Mouse (Mus musculus): ENCODE results near the gene 4933411K16Rik. TPM values are rescaled to one million over a fixed set of nuclear protein-coding genes. Genes with fewer than 3 reads are reported as not detected.

The 4933411K16Rik gene
- total and polyA plus RNA-seq, 3 experiments, result 0.10 TPM; not detected in 2

- H3K4me1 ChIP-seq (ENCODE audit: control insufficient read depth in 1 of 2, insufficient read depth in 2 of 2, low read length in 2 of 2), result peaks cover 0 to 5% of the 10 kb centered on the region in 2 experiments; a peak in 1 of 4 replicates
- H3K4me3 ChIP-seq (ENCODE audit: control insufficient read depth in 1 of 2, insufficient read depth in 1 of 2, low read depth in 2 of 2, low read length in 2 of 2), result no peak overlapping the region
- no peaks in the 10 kb centered on the region for H3K9me3 ChIP-seq (replicated peaks; ENCODE audit: insufficient read depth, low read length)
- no peak for DNase-seq (ENCODE audit: low read depth, low spot score)
- TF ChIP-seq POLR2AphosphoS5 (IDR thresholded peaks at IDR 0.05; ENCODE audit: borderline replicate concordance, low read depth, low read length) (no peak), TAL1 (IDR thresholded peaks at IDR 0.05; ENCODE audit: low read length) (no peak), UBTF (IDR thresholded peaks at IDR 0.05; ENCODE audit: borderline replicate concordance, insufficient read depth, low read depth, low read length) (no peak), MEF2A (IDR thresholded peaks at IDR 0.05; ENCODE audit: extremely low read depth, insufficient replicate concordance, low read depth, low read length, poor library complexity, severe bottlenecking) (no peak), MAZ (IDR thresholded peaks at IDR 0.05; ENCODE audit: low read depth, low read length) (no peak), SIN3A (IDR thresholded peaks at IDR 0.05; ENCODE audit: low read length) (no peak), ZNF384 (IDR thresholded peaks at IDR 0.05; ENCODE audit: low read depth, low read length) (no peak), GATA1 (IDR thresholded peaks at IDR 0.05; ENCODE audit: low read depth, low read length) (no peak), RAD21 (IDR thresholded peaks at IDR 0.05; ENCODE audit: low read depth, low read length) (no peak), CTCF (IDR thresholded peaks at IDR 0.05 in 2 of 3, conservative IDR thresholded peaks at IDR 0.05 in 1 of 3; ENCODE audit: control insufficient read depth in 1 of 3, insufficient read depth in 1 of 3, low read depth in 2 of 3, low read length in 3 of 3, poor library complexity in 1 of 3, severe bottlenecking in 1 of 3) (no peak), USF2 (IDR thresholded peaks at IDR 0.05; ENCODE audit: borderline replicate concordance in 1 of 2, insufficient read depth in 1 of 2, low read depth in 1 of 2, low read length in 2 of 2) (no peak), MYC (IDR thresholded peaks at IDR 0.05; ENCODE audit: low read depth, low read length) (no peak), POLR2AphosphoS2 (IDR thresholded peaks at IDR 0.05; ENCODE audit: low read length) (no peak), BHLHE40 (IDR thresholded peaks at IDR 0.05; ENCODE audit: borderline replicate concordance, low read depth, low read length) (no peak), CHD1 (IDR thresholded peaks at IDR 0.05; ENCODE audit: low read depth, low read length) (no peak)
- no peak overlapping the region for H3K9ac ChIP-seq (ENCODE audit: control insufficient read depth, low read depth, low read length, poor library complexity, severe bottlenecking)
- no peaks in the 10 kb centered on the region for H3K79me2 ChIP-seq (ENCODE audit: control insufficient read depth, insufficient read depth, low read length, poor library complexity)
- H3K27me3 ChIP-seq (ENCODE audit: control insufficient read depth in 1 of 2, insufficient read depth in 2 of 2, low read length in 2 of 2), result no peaks in the 10 kb centered on the region
- H3K36me3 ChIP-seq (ENCODE audit: control insufficient read depth in 1 of 2, insufficient read depth in 2 of 2, low read length in 2 of 2), result no peaks in the 10 kb centered on the region
- no peak overlapping the region for H3K27ac ChIP-seq (ENCODE audit: control insufficient read depth, low read depth, low read length)
Measured at GRCm38 (mm10) chr19:42021681-42022541, 30.1 kb upstream of the 4933411K16Rik start.

- peaks cover 0 to 5% of the 10 kb centered on the region in 2 experiments; a peak in 1 of 4 replicates for H3K4me1 ChIP-seq (ENCODE audit: control insufficient read depth in 1 of 2, insufficient read depth in 2 of 2, low read length in 2 of 2)
- no peak overlapping the region for H3K9ac ChIP-seq (ENCODE audit: control insufficient read depth, low read depth, low read length, poor library complexity, severe bottlenecking)
- no peaks in the 10 kb centered on the region for H3K9me3 ChIP-seq (replicated peaks; ENCODE audit: insufficient read depth, low read length)
- TF ChIP-seq BHLHE40 (IDR thresholded peaks at IDR 0.05; ENCODE audit: borderline replicate concordance, low read depth, low read length), result no peak
- no peak for TF ChIP-seq MAX (IDR thresholded peaks at IDR 0.05; ENCODE audit: low read length)
- no peak for TF ChIP-seq MEF2A (IDR thresholded peaks at IDR 0.05; ENCODE audit: extremely low read depth, insufficient replicate concordance, low read depth, low read length, poor library complexity, severe bottlenecking)
- no peak for TF ChIP-seq SIN3A (IDR thresholded peaks at IDR 0.05; ENCODE audit: low read length)
- TF ChIP-seq MAZ (IDR thresholded peaks at IDR 0.05; ENCODE audit: low read depth, low read length), result no peak
- no peak for TF ChIP-seq TCF12 (IDR thresholded peaks at IDR 0.05; ENCODE audit: low read depth, low read length)
- no peak for TF ChIP-seq KAT2A (conservative IDR thresholded peaks at IDR 0.05; ENCODE audit: low read depth, low read length)
- no peak for TF ChIP-seq ETS1 (IDR thresholded peaks at IDR 0.05; ENCODE audit: low read depth, low read length)
- no peak for TF ChIP-seq ZC3H11A (IDR thresholded peaks at IDR 0.05; ENCODE audit: low read depth, low read length)
- no peak for TF ChIP-seq MYC (IDR thresholded peaks at IDR 0.05; ENCODE audit: low read depth, low read length)
- no peak for TF ChIP-seq MAFK (IDR thresholded peaks at IDR 0.05; ENCODE audit: borderline replicate concordance, low read depth, low read length)
- no peak for TF ChIP-seq ZMIZ1 (IDR thresholded peaks at IDR 0.05; ENCODE audit: low read depth, low read length)
- no peak for TF ChIP-seq RAD21 (IDR thresholded peaks at IDR 0.05; ENCODE audit: low read depth, low read length)
- H3K36me3 ChIP-seq (ENCODE audit: control insufficient read depth in 1 of 2, insufficient read depth in 2 of 2, low read length in 2 of 2), result no peaks in the 10 kb centered on the region
- H3K79me2 ChIP-seq (ENCODE audit: control insufficient read depth, insufficient read depth, low read length, poor library complexity), result no peaks in the 10 kb centered on the region
- H3K27me3 ChIP-seq (ENCODE audit: control insufficient read depth in 1 of 2, insufficient read depth in 2 of 2, low read length in 2 of 2), result no peaks in the 10 kb centered on the region
- H3K4me3 ChIP-seq (ENCODE audit: control insufficient read depth in 1 of 2, insufficient read depth in 1 of 2, low read depth in 2 of 2, low read length in 2 of 2), result no peak overlapping the region
- DNase-seq (ENCODE audit: low read depth, low spot score), result no peak
- H3K27ac ChIP-seq (ENCODE audit: control insufficient read depth, low read depth, low read length), result no peak overlapping the region
Measured at GRCm38 (mm10) chr19:42022542-42022848, 29.6 kb upstream of the 4933411K16Rik start.

Data from MEL (cell line).